Mouse (Mus musculus) heart, postnatal 0 days (tissue): Measurements from ENCODE around the gene Cct5. TPM values are rescaled to one million over a fixed set of nuclear protein-coding genes. Genes with fewer than 3 reads are reported as not detected.
"Not testable (repeated sequence)": the region's sequence is repeated elsewhere in the genome, so short reads cannot be mapped to it uniquely, and the experiment has no call there.

Source experiments
- ATAC-seq: fragments of 200-750 bp; cut with Nextera tagmentation; 2 replicates; pipeline ENCODE4 v1.8.0; 2017; ENCODE audit warnings: low read depth, moderate number of reproducible peaks, moderate library complexity; ENCODE audit not compliant: insufficient read depth
- DNase-seq: peaks from one replicate; pipeline ENCODE4 v3.0.0-alpha.2; 2016; ENCODE audit warnings: low spot score
- H3K27ac ChIP-seq: fragments of 300-500 bp; sonication (generic); 2 replicates; pipeline ENCODE4 v1.5.1; 2014; ENCODE audit warnings: low read depth, mild to moderate bottlenecking
- H3K27me3 ChIP-seq: fragments of 300-500 bp; sonication (generic); 2 replicates; pipeline ENCODE4 v1.6.1; 2014; ENCODE audit warnings: low read length, mixed read lengths; ENCODE audit not compliant: control insufficient read depth, insufficient read depth
- H3K36me3 ChIP-seq: fragments of 300-500 bp; sonication (generic); replicated peaks from 2 replicates; pipeline ENCODE4 v1.6.1; 2014; ENCODE audit warnings: low read length, mixed read lengths; ENCODE audit not compliant: control insufficient read depth, insufficient read depth
- H3K4me1 ChIP-seq: fragments of 300-500 bp; sonication (generic); 2 replicates; pipeline ENCODE4 v1.6.1; 2014; ENCODE audit warnings: antibody characterized with exemption; ENCODE audit not compliant: control insufficient read depth, insufficient read depth
- H3K4me2 ChIP-seq: fragments of 300-500 bp; sonication (generic); 2 replicates; pipeline ENCODE4 v1.6.1; 2014; ENCODE audit warnings: low read depth, mild to moderate bottlenecking, low read length, moderate library complexity
- H3K4me3 ChIP-seq: fragments of 300-500 bp; sonication (generic); 2 replicates; pipeline ENCODE4 v1.5.1; 2014; ENCODE audit warnings: low read depth, low read length
- H3K9ac ChIP-seq: fragments of 300-500 bp; sonication (generic); replicated peaks from 2 replicates; pipeline ENCODE4 v1.6.1; 2014; ENCODE audit warnings: low read depth, low read length, mixed read lengths
- H3K9me3 ChIP-seq: fragments of 300-500 bp; sonication (generic); replicated peaks from 2 replicates; pipeline ENCODE4 v1.6.1; 2016; ENCODE audit warnings: low read length; ENCODE audit not compliant: control insufficient read depth
- CTCF ChIP-seq: IDR thresholded peaks from 2 replicates; pipeline ENCODE4 v1.5.1; 2016; ENCODE audit warnings: antibody characterized with exemption, control low read depth, low read depth
- EP300 ChIP-seq: IDR thresholded peaks from 2 replicates; pipeline ENCODE4 v1.6.1; 2016; ENCODE audit warnings: antibody characterized with exemption, low read depth
- WGBS: fragments of 180-500 bp; shearing (Covaris S2); extraction: QIAGEN DNeasy Blood & Tissue Kit; methylation state at CpG from one replicate; pipeline ENCODE4 v1.1.7; 2014; 5-methylcytosine and 5-hydroxymethylcytosine counted together
- polyA plus RNA-seq: library from polyadenylated mRNA; unstranded; fragments of >200 nt; fragmentation: Nextera tagmentation; extraction: Ambion mirVana; gene quantifications from 2 replicates; pipeline ENCODE4 v1.2.1, GENCODE M21; 2015
- total RNA-seq: library from RNA; depleted of rRNA; stranded (reverse); fragments of >200 nt; gene quantifications from 2 replicates; pipeline ENCODE4 v1.2.3, GENCODE M21; 2014; ENCODE audit warnings: low replicate concordance

The Cct5 gene
- total and polyA plus RNA-seq, 2 experiments from 2014 or later: 215 to 243 TPM

- WGBS: 72% methylated on average over 2 of the region's 2 CpGs
- ATAC-seq: no peak
Observed at GRCm38 (mm10) chr15:31587789-31588188, 13.8 kb downstream of the Cct5 start.

GRCm38 (mm10) chr15:31586519-31586918 is 15.1 kb downstream of the Cct5 start:
- Histone ChIP-seq H3K36me3 (peaks cover 23% of the 10 kb centered on the region), H3K27me3 (no peaks in the 10 kb centered on the region), H3K4me1 (no peaks in the 10 kb centered on the region), H3K4me3 (no peak overlapping the region), H3K4me2 (no peak overlapping the region), H3K9ac (no peak overlapping the region), H3K27ac (no peak overlapping the region), H3K9me3 (no peaks in the 10 kb centered on the region)
- DNase-seq: peak; percentile 70
- peak; percentile 68 for ATAC-seq
- 5% methylated on average over 4 of the region's 4 CpGs for WGBS
- TF ChIP-seq EP300 (no peak), CTCF (peak; percentile 99)

More at GRCm38 (mm10) chr15:31587789-31588188, 13.8 kb downstream of the Cct5 start:
- no peak for DNase-seq
- Histone ChIP-seq H3K4me1 (no peaks in the 10 kb centered on the region), H3K27ac (no peak overlapping the region), H3K9me3 (no peaks in the 10 kb centered on the region), H3K4me3 (no peak overlapping the region), H3K9ac (no peak overlapping the region), H3K27me3 (no peaks in the 10 kb centered on the region), H3K4me2 (no peak overlapping the region), H3K36me3 (peaks cover 36% of the 10 kb centered on the region)
- TF ChIP-seq CTCF (no peak), EP300 (no peak)

GRCm38 (mm10) chr15:31586088-31586487 is 15.5 kb downstream of the Cct5 start:
- TF ChIP-seq EP300 (no peak), CTCF (no peak)
- ATAC-seq: no peak
- Histone ChIP-seq H3K36me3 (peaks cover 19% of the 10 kb centered on the region), H3K9me3 (no peaks in the 10 kb centered on the region), H3K4me2 (no peak overlapping the region), H3K27me3 (no peaks in the 10 kb centered on the region), H3K4me1 (no peaks in the 10 kb centered on the region), H3K4me3 (no peak overlapping the region), H3K27ac (no peak overlapping the region), H3K9ac (no peak overlapping the region)
- 69% methylated on average over 5 of the region's 5 CpGs for WGBS
- DNase-seq: no peak

GRCm38 (mm10) chr15:31585238-31585637 is 16.4 kb downstream of the Cct5 start:
- WGBS: 37% methylated on average over 7 of the region's 7 CpGs
- H3K36me3 ChIP-seq: peaks cover 10% of the 10 kb centered on the region
- no peak overlapping the region for H3K4me3 ChIP-seq
- H3K9ac ChIP-seq: no peak overlapping the region
- H3K27ac ChIP-seq: no peak overlapping the region
- no peaks in the 10 kb centered on the region for H3K27me3 ChIP-seq
- no peak for TF ChIP-seq CTCF
- no peaks in the 10 kb centered on the region for H3K9me3 ChIP-seq
- DNase-seq: no peak
- H3K4me1 ChIP-seq: no peaks in the 10 kb centered on the region
- no peak overlapping the region for H3K4me2 ChIP-seq
- ATAC-seq: no peak

GRCm38 (mm10) chr15:31583304-31584085 is 18.1 kb downstream of the Cct5 start:
- no peak for DNase-seq
- Histone ChIP-seq H3K4me1 (no peaks in the 10 kb centered on the region), H3K27ac (no peak overlapping the region), H3K4me3 (no peak overlapping the region), H3K4me2 (no peak overlapping the region), H3K27me3 (no peaks in the 10 kb centered on the region), H3K9ac (no peak overlapping the region), H3K9me3 (no peaks in the 10 kb centered on the region), H3K36me3 (no peaks in the 10 kb centered on the region)
- no peak for ATAC-seq
- no peak for TF ChIP-seq CTCF
- TF ChIP-seq EP300: no peak
- 86% methylated on average over 13 of the region's 13 CpGs for WGBS

GRCm38 (mm10) chr15:31581086-31581485 is 20.5 kb downstream of the Cct5 start:
- DNase-seq, H3K4me3 ChIP-seq, H3K4me1 ChIP-seq, ATAC-seq, H3K27ac ChIP-seq, H3K27me3 ChIP-seq, H3K4me2 ChIP-seq, H3K9ac ChIP-seq, H3K9me3 ChIP-seq, H3K36me3 ChIP-seq: not testable (repeated sequence)
- WGBS: 92% methylated on average over 2 of the region's 2 CpGs
